Mouse (Mus musculus): ENCODE results near the gene Ftl1. TPM values are rescaled to one million over a fixed set of nuclear protein-coding genes. Genes with fewer than 3 reads are reported as not detected.

Gene Ftl1
- polyA plus RNA-seq, 1 experiment, result 2,491 TPM

DNA sequence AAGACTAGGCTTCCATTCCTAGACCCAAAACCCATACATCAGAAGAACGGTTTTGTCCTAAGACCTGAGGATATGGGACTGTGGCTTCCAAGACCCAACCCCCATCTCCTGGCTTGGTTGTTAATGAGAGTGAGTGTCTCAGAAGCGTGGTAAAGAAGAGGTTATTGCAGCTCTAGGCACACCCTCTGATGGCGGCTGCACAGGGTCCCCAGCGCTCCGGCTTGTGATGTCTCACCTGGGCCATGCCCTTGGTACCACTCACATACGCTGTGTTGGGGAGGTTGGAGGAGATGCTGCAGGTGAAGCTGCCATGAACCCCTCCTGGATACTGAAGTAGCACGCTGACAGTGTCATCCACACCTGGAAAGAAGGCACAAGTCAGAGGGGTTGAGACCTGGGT, 19.1 kb upstream of the Ftl1 start:
- H3K27ac ChIP-seq (ENCODE audit: control insufficient read depth, insufficient read depth, low read length), result no peak overlapping the region
- H3K36me3 ChIP-seq (ENCODE audit: control insufficient read depth, insufficient read depth, low read length), result no peaks in the 10 kb centered on the region
- H3K4me3 ChIP-seq (ENCODE audit: control insufficient read depth, insufficient read depth, low read length), result no peak overlapping the region
- no peaks in the 10 kb centered on the region for H3K27me3 ChIP-seq (ENCODE audit: control insufficient read depth, insufficient read depth, low read length)
- TF ChIP-seq POLR2A (IDR thresholded peaks at IDR 0.05; ENCODE audit: control insufficient read depth, extremely low read depth, insufficient read depth, low read length, poor library complexity) (no peak), CTCF (IDR thresholded peaks at IDR 0.05; ENCODE audit: borderline replicate concordance, control insufficient read depth, extremely low read depth, insufficient read depth, low read length, poor library complexity) (no peak)
- WGBS, result 98% methylated on average over 7 of the region's 7 CpGs
- no peaks in the 10 kb centered on the region for H3K4me1 ChIP-seq (replicated peaks; ENCODE audit: control insufficient read depth, insufficient read depth, low read length)
- no peak for DNase-seq

DNA sequence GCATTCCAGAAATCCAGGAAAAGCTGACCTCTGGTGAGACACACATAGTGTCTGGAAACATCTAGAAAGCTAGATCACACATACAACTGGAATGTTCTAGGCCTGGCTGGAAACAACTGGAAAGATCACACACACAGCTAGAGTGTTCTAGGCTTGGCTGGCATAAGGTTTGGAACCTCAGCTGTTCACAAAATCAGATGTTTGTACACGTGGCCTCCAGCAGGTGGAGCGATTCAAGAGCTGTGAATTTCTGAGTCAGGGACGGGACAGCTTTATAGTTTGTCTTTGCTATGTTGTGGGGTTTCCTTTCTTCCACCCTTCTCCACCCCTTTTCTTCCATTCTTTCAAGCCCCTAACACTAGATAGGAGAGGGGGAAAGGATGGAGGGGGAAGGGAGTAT, 17.3 kb upstream of the Ftl1 start:
- no peak overlapping the region for H3K27ac ChIP-seq (ENCODE audit: control insufficient read depth, insufficient read depth, low read length)
- H3K27me3 ChIP-seq (ENCODE audit: control insufficient read depth, insufficient read depth, low read length), result no peaks in the 10 kb centered on the region
- TF ChIP-seq POLR2A (IDR thresholded peaks at IDR 0.05; ENCODE audit: control insufficient read depth, extremely low read depth, insufficient read depth, low read length, poor library complexity), result no peak
- no peak for TF ChIP-seq CTCF (IDR thresholded peaks at IDR 0.05; ENCODE audit: borderline replicate concordance, control insufficient read depth, extremely low read depth, insufficient read depth, low read length, poor library complexity)
- H3K4me1 ChIP-seq (replicated peaks; ENCODE audit: control insufficient read depth, insufficient read depth, low read length), result no peaks in the 10 kb centered on the region
- peak; percentile 69 for DNase-seq
- H3K4me3 ChIP-seq (ENCODE audit: control insufficient read depth, insufficient read depth, low read length), result no peak overlapping the region
- 2% methylated on average over 3 of the region's 3 CpGs for WGBS
- H3K36me3 ChIP-seq (ENCODE audit: control insufficient read depth, insufficient read depth, low read length), result no peaks in the 10 kb centered on the region

DNA sequence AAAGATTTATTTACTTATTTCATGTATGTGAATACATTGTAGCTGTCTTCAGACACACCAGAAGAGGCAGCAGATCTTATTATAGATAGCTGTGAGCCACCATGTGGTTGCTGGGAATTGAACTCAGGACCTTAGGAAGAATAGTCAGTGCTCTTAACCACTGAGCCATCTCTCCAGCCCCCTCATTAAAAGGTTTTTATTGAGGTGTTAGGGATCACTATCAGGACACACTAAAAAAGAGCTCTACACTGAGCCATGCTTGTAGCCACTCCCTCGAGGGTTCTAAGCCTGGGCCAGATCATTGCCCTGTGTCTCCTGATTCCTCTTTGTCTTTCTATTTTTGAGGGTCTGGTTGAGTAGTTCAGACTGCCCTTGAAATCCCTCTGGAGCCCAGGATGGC, 16.8 kb upstream of the Ftl1 start:
- Histone ChIP-seq H3K36me3 (ENCODE audit: control insufficient read depth, insufficient read depth, low read length) (no peaks in the 10 kb centered on the region), H3K4me3 (ENCODE audit: control insufficient read depth, insufficient read depth, low read length) (no peak overlapping the region), H3K4me1 (replicated peaks; ENCODE audit: control insufficient read depth, insufficient read depth, low read length) (no peaks in the 10 kb centered on the region), H3K27me3 (ENCODE audit: control insufficient read depth, insufficient read depth, low read length) (no peaks in the 10 kb centered on the region), H3K27ac (ENCODE audit: control insufficient read depth, insufficient read depth, low read length) (no peak overlapping the region)
- 68% methylated on average over 1 of the region's 1 CpGs for WGBS
- no peak for DNase-seq
- TF ChIP-seq POLR2A (IDR thresholded peaks at IDR 0.05; ENCODE audit: control insufficient read depth, extremely low read depth, insufficient read depth, low read length, poor library complexity) (no peak), CTCF (IDR thresholded peaks at IDR 0.05; ENCODE audit: borderline replicate concordance, control insufficient read depth, extremely low read depth, insufficient read depth, low read length, poor library complexity) (no peak)

DNA sequence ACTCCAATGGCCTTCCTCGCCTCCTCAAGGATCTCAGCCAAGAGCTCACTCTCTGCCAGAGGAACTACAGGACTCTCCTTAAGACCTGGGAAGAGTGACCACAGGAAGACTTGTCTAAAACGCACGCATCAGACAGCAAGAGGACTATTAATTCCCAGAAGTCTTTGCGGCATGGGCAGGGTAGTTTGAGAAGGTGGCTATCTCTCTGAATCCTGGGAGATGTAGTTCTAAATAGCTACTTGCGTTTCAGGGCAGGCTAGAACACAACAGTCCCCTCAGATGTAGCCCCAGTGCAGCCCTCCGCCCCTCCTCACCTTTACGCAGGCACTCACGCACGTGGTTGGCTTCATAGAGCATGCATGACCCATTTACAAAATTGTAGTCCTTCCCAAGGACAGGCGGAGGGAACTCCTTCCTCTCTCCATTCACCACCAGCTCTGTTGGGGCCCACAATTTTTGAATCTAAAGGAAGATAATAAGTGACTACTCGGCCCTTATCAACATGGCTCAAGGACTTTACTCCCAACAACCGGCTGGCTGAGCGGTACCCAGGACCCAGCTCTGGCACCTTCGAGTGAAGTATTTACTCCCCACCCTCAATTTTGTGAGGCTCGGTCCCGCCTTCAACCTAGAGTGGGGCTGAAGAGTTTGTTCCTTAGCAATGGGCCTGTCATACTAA, 15.7 kb upstream of the Ftl1 start:
- Histone ChIP-seq H3K4me1 (replicated peaks; ENCODE audit: control insufficient read depth, insufficient read depth, low read length) (no peaks in the 10 kb centered on the region), H3K27ac (ENCODE audit: control insufficient read depth, insufficient read depth, low read length) (no peak overlapping the region), H3K4me3 (ENCODE audit: control insufficient read depth, insufficient read depth, low read length) (no peak overlapping the region), H3K36me3 (ENCODE audit: control insufficient read depth, insufficient read depth, low read length) (no peaks in the 10 kb centered on the region), H3K27me3 (ENCODE audit: control insufficient read depth, insufficient read depth, low read length) (no peaks in the 10 kb centered on the region)
- no peak for DNase-seq
- TF ChIP-seq CTCF (IDR thresholded peaks at IDR 0.05; ENCODE audit: borderline replicate concordance, control insufficient read depth, extremely low read depth, insufficient read depth, low read length, poor library complexity), result no peak
- no peak for TF ChIP-seq POLR2A (IDR thresholded peaks at IDR 0.05; ENCODE audit: control insufficient read depth, extremely low read depth, insufficient read depth, low read length, poor library complexity)
- 94% methylated on average over 16 of the region's 16 CpGs for WGBS

DNA sequence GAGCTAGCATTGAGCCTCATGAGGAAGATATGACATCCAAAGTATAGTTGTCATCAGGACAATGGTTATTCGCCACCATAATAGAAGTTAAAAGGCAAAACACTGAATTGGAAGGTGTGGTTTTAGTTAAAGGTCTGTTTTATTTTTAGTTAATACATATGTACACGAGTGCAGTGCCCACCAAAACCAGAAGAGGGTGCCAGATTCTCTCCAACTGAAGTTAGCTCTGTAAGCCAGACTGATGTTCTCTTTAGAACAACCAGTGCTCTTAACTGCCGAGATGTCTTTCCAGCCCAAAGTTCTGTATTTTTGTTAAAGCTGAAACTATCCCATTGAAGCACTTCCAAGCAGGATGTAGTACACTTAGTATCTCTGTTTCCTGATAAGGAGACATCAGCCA, 11.2 kb upstream of the Ftl1 start:
- H3K27ac ChIP-seq (ENCODE audit: control insufficient read depth, insufficient read depth, low read length), result no peak overlapping the region
- no peaks in the 10 kb centered on the region for H3K27me3 ChIP-seq (ENCODE audit: control insufficient read depth, insufficient read depth, low read length)
- peak; percentile 73 for DNase-seq
- no peak for TF ChIP-seq POLR2A (IDR thresholded peaks at IDR 0.05; ENCODE audit: control insufficient read depth, extremely low read depth, insufficient read depth, low read length, poor library complexity)
- no peak for TF ChIP-seq CTCF (IDR thresholded peaks at IDR 0.05; ENCODE audit: borderline replicate concordance, control insufficient read depth, extremely low read depth, insufficient read depth, low read length, poor library complexity)
- H3K4me3 ChIP-seq (ENCODE audit: control insufficient read depth, insufficient read depth, low read length), result no peak overlapping the region
- no peaks in the 10 kb centered on the region for H3K36me3 ChIP-seq (ENCODE audit: control insufficient read depth, insufficient read depth, low read length)
- H3K4me1 ChIP-seq (replicated peaks; ENCODE audit: control insufficient read depth, insufficient read depth, low read length), result peaks cover 7% of the 10 kb centered on the region
- WGBS, result 6% methylated on average over 3 of the region's 3 CpGs

DNA sequence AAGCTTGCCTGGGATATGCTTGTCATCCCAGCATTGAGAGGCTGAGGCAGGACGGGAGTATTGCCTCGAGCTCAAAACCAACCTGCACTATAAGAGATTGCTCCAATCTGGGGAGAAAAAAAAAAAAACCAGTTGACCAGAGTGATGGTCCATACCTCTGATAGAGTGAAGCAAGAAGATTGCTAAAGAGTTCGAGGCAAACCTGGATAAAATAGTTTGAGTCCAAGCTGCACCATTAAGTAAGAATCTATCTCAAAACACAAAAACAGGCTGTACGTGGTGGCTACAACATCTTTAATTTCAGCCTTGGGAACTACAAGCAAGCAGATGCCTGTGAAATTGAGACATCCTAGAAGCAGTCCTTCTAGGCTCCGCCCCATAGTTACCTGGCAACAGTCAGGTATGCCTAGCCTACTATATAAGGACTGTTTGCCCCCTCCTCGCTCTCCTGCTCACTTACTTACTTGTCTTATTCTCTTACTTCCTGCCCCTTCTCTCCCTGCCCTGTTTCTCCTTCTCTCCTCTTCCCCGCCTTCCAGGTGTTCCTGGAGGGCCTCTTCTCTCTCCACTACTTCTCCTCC, 7.5 kb upstream of the Ftl1 start:
- peaks cover 12% of the 10 kb centered on the region for H3K4me1 ChIP-seq (replicated peaks; ENCODE audit: control insufficient read depth, insufficient read depth, low read length)
- H3K4me3 ChIP-seq (ENCODE audit: control insufficient read depth, insufficient read depth, low read length), result peak overlapping the region; percentile 62
- no peak for TF ChIP-seq CTCF (IDR thresholded peaks at IDR 0.05; ENCODE audit: borderline replicate concordance, control insufficient read depth, extremely low read depth, insufficient read depth, low read length, poor library complexity)
- no peak for TF ChIP-seq POLR2A (IDR thresholded peaks at IDR 0.05; ENCODE audit: control insufficient read depth, extremely low read depth, insufficient read depth, low read length, poor library complexity)
- no peaks in the 10 kb centered on the region for H3K27me3 ChIP-seq (ENCODE audit: control insufficient read depth, insufficient read depth, low read length)
- no peak overlapping the region for H3K27ac ChIP-seq (ENCODE audit: control insufficient read depth, insufficient read depth, low read length)
- 50% methylated on average over 7 of the region's 7 CpGs for WGBS
- DNase-seq, result no peak
- H3K36me3 ChIP-seq (ENCODE audit: control insufficient read depth, insufficient read depth, low read length), result no peaks in the 10 kb centered on the region
